Mouse (Mus musculus): ENCODE data around the gene Sri. TPM values are rescaled to one million over a fixed set of nuclear protein-coding genes. Genes with fewer than 3 reads are reported as not detected.

The Sri gene
- polyA plus RNA-seq, 1 experiment from 2014 or later: 206 TPM

Other genes with a start within 250 kb of the Sri start
- 0.51 TPM in 1 of 2 replicates, not detected in the other for gene Steap4, start 85.6 kb upstream of the Sri start, polyA plus RNA-seq (2016; fragmentation: Nextera tagmentation; extraction: Ambion mirVana)